Mouse (Mus musculus) bone marrow macrophage, adult 2 months (primary cell): ENCODE data around the gene Mocs1.

Source experiments
- CTCF ChIP-seq: IDR thresholded peaks from 2 replicates; pipeline ENCODE4 v1.5.1; 2012; ENCODE audit warnings: low read depth, mild to moderate bottlenecking, low read length, moderate library complexity
- POLR2A ChIP-seq: IDR thresholded peaks from 2 replicates; pipeline ENCODE4 v1.6.1; 2012; ENCODE audit warnings: mild to moderate bottlenecking, low read depth, low read length, borderline replicate concordance

GRCm38 (mm10) chr17:49439706-49440105 is 11.5 kb downstream of the Mocs1 start:
- TF ChIP-seq CTCF (no peak), POLR2A (no peak)
